Mouse (Mus musculus): Measurements from ENCODE around the gene Zfp653.

- TF ChIP-seq GATA1 (IDR thresholded peaks at IDR 0.05; ENCODE audit: borderline replicate concordance, low read length), result no peak
- no peak for TF ChIP-seq FLI1 (IDR thresholded peaks at IDR 0.05; ENCODE audit: low read length)
Observed at GRCm38 (mm10) chr9:22049721-22050270, 21.4 kb downstream of the Zfp653 start.
